Comparison of ENCODE assay signal across 8 mouse cellular contexts in genomic region chr7:37770400-37771050, GRCm38 (mm10). TPM values are rescaled to one million over a fixed set of nuclear protein-coding genes. Genes with fewer than 3 reads are reported as not detected.
DNase-seq lines count a peak whose midpoint lies in the region; ATAC-seq and TF ChIP-seq lines count a peak whose summit lies in the region.

No protein-coding gene starts in this region.

- H3K9ac ChIP-seq in hindbrain, embryonic 14.5 days = peak overlapping the region; percentile 81

- intact Hi-C loops in gastrocnemius, adult 2 months (cut with DNase I) = no loop called here
- intact Hi-C loops in left cerebral cortex, postnatal 10 days (cut with DNase I) = loop anchor here (5.0 to 10.0 kb wide), 4 partner anchors 143 to 398 kb away; no protein-coding TSS in a partner anchor

- no peaks in the 10 kb centered on the region for H3K9me3 ChIP-seq in hindbrain, embryonic 14.5 days (ENCODE audit: control insufficient read depth, low read length)

- H3K27ac ChIP-seq in gastrocnemius, adult 2 months = peak overlapping the region; percentile 46; the same call in 1 of the 2 replicates
- peak overlapping the region; percentile 81 for H3K27ac ChIP-seq in hindbrain, embryonic 14.5 days

- H3K4me2 ChIP-seq in hindbrain, embryonic 14.5 days (replicated peaks) = peak overlapping the region; percentile 79

- peak; percentile 69 to 76 for DNase-seq in adrenal gland, adult 18-20 months (ENCODE audit: low spot score in 2 of 2)
- DNase-seq in cerebellum, postnatal 4 days (ENCODE audit: low spot score in 2 of 2) = peak; percentile 80 to 93
- DNase-seq in gastrocnemius, adult 2 months = peak; percentile 82
- DNase-seq in hindbrain, embryonic 14.5 days (ENCODE audit: low spot score) = peak; percentile 80
- peak; percentile 50 to 88 for DNase-seq in left cerebral cortex, postnatal 10 days (ENCODE audit: extremely low spot score in 1 of 2, low spot score in 2 of 2)
- peak; percentile 76 for DNase-seq in right cerebral cortex, postnatal 14 days

- TF ChIP-seq CTCF in gastrocnemius, adult 2 months (IDR thresholded peaks at IDR 0.05) = peak; percentile 68

- peaks cover 38% of the 10 kb centered on the region for H3K4me1 ChIP-seq in hindbrain, embryonic 14.5 days (replicated peaks; ENCODE audit: control insufficient read depth, insufficient read depth, low read length)

- ATAC-seq in hindbrain, embryonic 14.5 days (ENCODE audit: low FRiP score) = peak; percentile 81
- ATAC-seq in megakaryocyte progenitor cell, adult 5-6 weeks (replicated peaks; ENCODE audit: poor library complexity) = peak; percentile 85
- ATAC-seq in inflammation-experienced regulatory T-cells, adult 6 months = no peak

- WGBS in hindbrain, embryonic 14.5 days = under 1% methylated on average over 57 of the region's 57 CpGs

- H3K36me3 ChIP-seq in hindbrain, embryonic 14.5 days (replicated peaks; ENCODE audit: control insufficient read depth, insufficient read depth) = no peaks in the 10 kb centered on the region

- peaks cover 3% of the 10 kb centered on the region for H3K27me3 ChIP-seq in hindbrain, embryonic 14.5 days (ENCODE audit: control insufficient read depth, insufficient read depth, low read length)

- H3K4me3 ChIP-seq in gastrocnemius, adult 2 months = peak overlapping the region; percentile 74
- peak overlapping the region; percentile 68 for H3K4me3 ChIP-seq in hindbrain, embryonic 14.5 days (replicated peaks; ENCODE audit: low read length)

RNA-seq across cellular contexts. Expression of gene Zfp536, which starts 2.9 kb away (rescaled TPM):
- total RNA-seq in adrenal gland, adult 18-20 months (2021) = 1 to 10 TPM; 3.9 to 4.8 TPM
- total RNA-seq in gastrocnemius, adult 2 months (2021) = 1 to 10 TPM in 1 of 2 experiments, under 1 TPM in 1; 0.61 to 1.2 TPM
- 35.6 and 43.0 TPM in 2 replicates for polyA plus RNA-seq in hindbrain, embryonic 14.5 days (2014; fragmentation: Nextera tagmentation; extraction: Ambion mirVana)
- total RNA-seq in left cerebral cortex, postnatal 10 days (2021) = 10 to 100 TPM; 29.8 to 33.2 TPM
- not detected in 2 replicates for total RNA-seq in megakaryocyte progenitor cell, adult 5-6 weeks (2015)
- total RNA-seq in megakaryocyte progenitor cell, adult 5-6 weeks (2017) = not detected in 2 replicates
- polyA plus RNA-seq in inflammation-experienced regulatory T-cells, adult 6 months (2017; shearing (Covaris generic)) = under 1 TPM in 2 of 3 experiments, not detected in 1; 0.23 to 0.59 TPM

Comparison
In these comparisons a context has a peak if more than half of its experiments do, and no peak if none do; other contexts are left out.
1. RNA of gene Zfp536, which starts 2.9 kb away (total RNA-seq): 29.8 to 33.2 TPM in left cerebral cortex, postnatal 10 days; 3.9 to 4.8 TPM in adrenal gland, adult 18-20 months, 0.61 to 1.2 TPM in gastrocnemius, adult 2 months and not detected in megakaryocyte progenitor cell, adult 5-6 weeks; every median in the first group is over 4 times any median in the second.
2. Peak in every context shown above with its lines, with median percentiles within 50 percentile points of each other: DNase-seq.